Mouse (Mus musculus) thymus, postnatal 10 days (tissue): ENCODE data around the gene Serpina5.

ENCODE experiments used
- DNase-seq, 2 experiments: peaks; one replicate each; pipeline ENCODE4 v3.0.0; 2021; ENCODE audit warnings: low spot score in 2 of 2

The Serpina5 gene

GRCm38 (mm10) chr12:104127696-104128095 is 26.8 kb downstream of the Serpina5 start, which contains the start of gene Serpina3b:
Gene Serpina3b, plus strand, starts transcription at chr12:104127996.
- DNase-seq, result no peak

- no peak for DNase-seq
These were observed 30.1 kb downstream of the Serpina5 start for GRCm38 (mm10) chr12:104131041-104131440.

GRCm38 (mm10) chr12:104138216-104138615 is 37.3 kb downstream of the Serpina5 start:
- no peak for DNase-seq

GRCm38 (mm10) chr12:104140543-104141103 is 39.7 kb downstream of the Serpina5 start:
- DNase-seq, result no peak

GRCm38 (mm10) chr12:104141506-104141905 is 40.6 kb downstream of the Serpina5 start:
- no peak for DNase-seq

- no peak for DNase-seq
These were observed 41.5 kb downstream of the Serpina5 start for GRCm38 (mm10) chr12:104142427-104142826.

- no peak for DNase-seq
These were observed 42.4 kb downstream of the Serpina5 start for GRCm38 (mm10) chr12:104143286-104143685.

- DNase-seq, result no peak
These were observed 44.7 kb downstream of the Serpina5 start for GRCm38 (mm10) chr12:104145571-104145970.

- no peak for DNase-seq
These were observed 51.1 kb downstream of the Serpina5 start for GRCm38 (mm10) chr12:104151989-104152388.

- no peak for DNase-seq
These were observed 52.2 kb downstream of the Serpina5 start for GRCm38 (mm10) chr12:104153041-104153645.

- DNase-seq, result no peak
These were observed 52.7 kb downstream of the Serpina5 start, which contains the start of gene Serpina3c for GRCm38 (mm10) chr12:104153656-104154055. Gene Serpina3c, minus strand, starts transcription at chr12:104153870.
